14 mouse cellular contexts compared by ENCODE assay signal in the genomic region with DNA sequence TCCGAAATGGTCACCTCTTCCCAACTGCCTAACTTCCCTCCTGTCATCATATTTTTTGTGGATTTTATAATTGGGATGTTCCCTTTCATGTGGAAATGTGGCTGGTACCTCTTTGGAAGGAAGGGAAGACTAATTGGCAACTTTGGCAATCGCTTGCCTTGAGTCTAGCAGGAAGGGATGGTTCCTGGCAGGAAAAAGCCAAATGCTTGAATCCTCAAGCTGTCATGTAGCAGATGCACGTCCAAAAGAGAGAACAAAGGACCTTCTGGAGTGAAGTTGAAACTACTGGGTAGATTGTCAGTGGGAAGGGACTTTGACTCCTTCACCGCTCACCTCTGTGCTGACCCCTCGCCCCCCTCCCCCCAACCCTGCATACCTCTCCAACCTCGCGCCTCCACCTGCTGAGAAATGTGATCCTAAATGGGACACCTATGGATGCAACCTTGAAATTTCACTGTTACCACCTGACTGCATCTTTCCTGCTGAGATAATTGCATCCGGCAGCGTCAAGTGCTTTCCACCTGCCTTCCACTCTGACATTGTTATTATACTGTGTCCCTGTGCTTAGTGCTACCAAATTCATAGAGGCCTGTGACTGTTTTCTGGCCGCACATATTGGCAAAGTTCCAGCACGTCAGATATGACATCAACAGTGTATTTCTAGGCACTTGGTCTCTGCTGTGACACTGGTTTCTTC.
DNase-seq lines count a peak whose midpoint lies in the region; ATAC-seq lines count a peak whose summit lies in the region.
"Had no signal": no experiment of that assay in that cellular context is flagged by ENCODE, and none has a peak within 500 bp of the region (broad histone marks: within the 10 kb centered on the region; RNA-seq: fewer than 3 reads in every experiment).

No protein-coding gene starts in this region.

- DNase-seq in layer of hippocampus, adult 11-12 months (ENCODE audit: low spot score) = peak; percentile 53
- DNase-seq in layer of hippocampus, postnatal 36 days = no peak
- DNase-seq in brain, adult 2 months (ENCODE audit: low read depth, low spot score) = peak; percentile 96
- peak; percentile 76 for DNase-seq in cerebellum, adult 11-12 months
- DNase-seq in forebrain, embryonic 14.5 days (ENCODE audit: low spot score) = peak; percentile 93
- no peak for DNase-seq in adrenal gland, adult 18-20 months (ENCODE audit: low spot score in 2 of 2)
- no peak for DNase-seq in limb, embryonic 10.5 days (ENCODE audit: low spot score)
- DNase-seq in gastrocnemius, postnatal 36 days = no peak
- DNase-seq: heart, postnatal 36 days; kidney, adult 9 months; liver, embryonic 13.5 days had no signal

- peak; percentile 91 for ATAC-seq in forebrain, embryonic 14.5 days

- no peaks in the 10 kb centered on the region for H3K9me3 ChIP-seq in forebrain, embryonic 14.5 days (replicated peaks; ENCODE audit: control insufficient read depth, low read length)
- no peaks in the 10 kb centered on the region for H3K9me3 ChIP-seq in limb, embryonic 10.5 days (replicated peaks)
- H3K9me3 ChIP-seq: embryonic facial prominence, embryonic 10.5 days; liver, embryonic 13.5 days had no signal

- H3K9ac ChIP-seq in forebrain, embryonic 14.5 days (ENCODE audit: low read length) = no peak overlapping the region
- H3K9ac ChIP-seq: liver, embryonic 13.5 days had no signal

- peak overlapping the region; percentile 79 for H3K27ac ChIP-seq in forebrain, embryonic 14.5 days (ENCODE audit: low read depth, low read length)
- H3K27ac ChIP-seq in limb, embryonic 10.5 days = no peak overlapping the region
- H3K27ac ChIP-seq: embryonic facial prominence, embryonic 10.5 days; left cerebral cortex, adult 2 months; liver, embryonic 13.5 days had no signal

- whole genome bisulfite sequencing in forebrain, embryonic 14.5 days = 35% methylated on average over 11 of the region's 11 CpGs
- WGBS in limb, embryonic 10.5 days = 51% methylated on average over 11 of the region's 11 CpGs

- peaks cover 3% of the 10 kb centered on the region; the same call in 1 of the 2 replicates for H3K4me1 ChIP-seq in forebrain, embryonic 14.5 days (ENCODE audit: control insufficient read depth, insufficient read depth, low read length)
- no peaks in the 10 kb centered on the region for H3K4me1 ChIP-seq in limb, embryonic 10.5 days
- H3K4me1 ChIP-seq: liver, embryonic 13.5 days had no signal

- H3K36me3 ChIP-seq in forebrain, embryonic 14.5 days (ENCODE audit: control insufficient read depth, insufficient read depth, low read length) = no peaks in the 10 kb centered on the region
- H3K36me3 ChIP-seq in limb, embryonic 10.5 days = no peaks in the 10 kb centered on the region
- H3K36me3 ChIP-seq: embryonic facial prominence, embryonic 10.5 days; liver, embryonic 13.5 days had no signal

- intact Hi-C loops in gastrocnemius, postnatal 36 days (cut with DNase I) = no loop called here

- H3K27me3 ChIP-seq in forebrain, embryonic 14.5 days (replicated peaks; ENCODE audit: control insufficient read depth, insufficient read depth, low read length) = no peaks in the 10 kb centered on the region
- H3K27me3 ChIP-seq in limb, embryonic 10.5 days (ENCODE audit: low read depth, poor library complexity, severe bottlenecking) = no peaks in the 10 kb centered on the region
- H3K27me3 ChIP-seq: CH12.LX; liver, embryonic 13.5 days had no signal

- no peak overlapping the region for H3K4me2 ChIP-seq in forebrain, embryonic 14.5 days (ENCODE audit: low read length)
- H3K4me2 ChIP-seq: liver, embryonic 13.5 days had no signal

- H3K4me3 ChIP-seq in forebrain, embryonic 14.5 days (ENCODE audit: low read depth, low read length) = no peak overlapping the region
- no peak overlapping the region for H3K4me3 ChIP-seq in limb, embryonic 10.5 days
- H3K4me3 ChIP-seq: embryonic facial prominence, embryonic 10.5 days; left cerebral cortex, adult 2 months; liver, embryonic 13.5 days had no signal

Comparison
In these comparisons a context has a peak if more than half of its experiments do, and no peak if none do; other contexts are left out.
1. DNase-seq: peak in layer of hippocampus, adult 11-12 months (single experiment), brain, adult 2 months (single experiment), cerebellum, adult 11-12 months (single experiment) and forebrain, embryonic 14.5 days (single experiment); none in layer of hippocampus, postnatal 36 days (0 of 2), adrenal gland, adult 18-20 months (0 of 2), limb, embryonic 10.5 days (single experiment) and gastrocnemius, postnatal 36 days (0 of 2).